Mouse (Mus musculus): ENCODE data around the gene Zfp799. TPM values are rescaled to one million over a fixed set of nuclear protein-coding genes. Genes with fewer than 3 reads are reported as not detected.

Zfp799 gene
- polyA plus RNA-seq, 1 experiment from 2014 or later = 15.4 TPM

DNA sequence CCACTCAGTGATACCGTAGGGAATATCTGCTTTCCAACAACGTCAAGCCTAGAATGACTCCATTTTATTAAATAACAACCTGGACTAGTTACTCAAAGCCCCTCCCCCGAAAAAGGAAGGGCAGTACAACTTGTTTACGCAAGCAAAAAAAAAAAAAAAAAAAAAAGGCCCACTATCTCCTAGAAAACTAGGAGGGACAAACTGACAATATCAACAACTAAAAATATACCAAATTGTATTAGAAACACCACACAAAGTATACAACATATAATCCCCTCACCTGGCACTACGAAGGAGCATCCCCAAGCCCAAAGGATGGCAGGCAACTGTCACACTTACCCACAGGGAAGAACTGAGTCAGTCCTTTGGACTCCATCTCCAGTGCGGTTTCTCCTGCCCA lies 43.1 kb downstream of the Zfp799 start:
- WGBS = 57% methylated on average over 6 of the region's 6 CpGs
- H3K27me3 ChIP-seq = no peaks in the 10 kb centered on the region
- ATAC-seq (ENCODE audit: insufficient number of reproducible peaks, low FRiP score, low TSS enrichment, low read depth) = no peak

GRCm38 (mm10) chr17:32785656-32786055 lies 44.4 kb downstream of the Zfp799 start:
- Histone ChIP-seq H3K4me1 (peaks cover 22% of the 10 kb centered on the region), H3K27me3 (no peaks in the 10 kb centered on the region), H3K4me2 (replicated peaks) (no peak overlapping the region), H3K9ac (no peak overlapping the region), H3K27ac (replicated peaks) (no peak overlapping the region), H3K4me3 (replicated peaks) (no peak overlapping the region), H3K9me3 (replicated peaks) (no peaks in the 10 kb centered on the region), H3K36me3 (peaks cover 23% of the 10 kb centered on the region)
- no peak for ATAC-seq (ENCODE audit: insufficient number of reproducible peaks, low FRiP score, low TSS enrichment, low read depth)
- WGBS = 69% methylated on average over 3 of the region's 3 CpGs

More for the DNA sequence above, 43.1 kb downstream of the Zfp799 start:
- Histone ChIP-seq H3K9me3 (replicated peaks) (no peaks in the 10 kb centered on the region), H3K27ac (replicated peaks) (no peak overlapping the region), H3K4me2 (replicated peaks) (peak overlapping the region; percentile 59), H3K9ac (peak overlapping the region; percentile 95), H3K36me3 (peaks cover 21% of the 10 kb centered on the region), H3K4me1 (peaks cover 22% of the 10 kb centered on the region), H3K4me3 (replicated peaks) (peak overlapping the region; percentile 78)

DNA sequence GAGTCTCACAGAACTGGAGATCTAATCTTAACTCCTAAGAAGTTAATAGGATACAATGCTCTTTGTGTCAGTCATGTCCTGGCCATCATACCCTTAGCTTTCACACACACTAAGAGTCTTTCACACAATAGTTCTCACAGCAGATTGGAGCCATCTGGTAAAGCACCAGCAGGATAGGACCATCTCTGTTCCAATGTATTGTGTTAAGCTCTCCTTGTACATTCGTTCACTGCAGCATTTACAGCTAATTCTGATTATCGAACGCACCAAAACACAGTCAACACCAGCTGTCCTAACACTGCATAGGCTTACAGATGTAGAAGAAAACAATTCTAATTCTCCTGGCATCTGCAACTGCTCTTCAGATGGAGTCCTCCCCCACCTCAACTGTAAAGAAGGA lies 52.5 kb downstream of the Zfp799 start:
- no peak overlapping the region for H3K4me2 ChIP-seq (replicated peaks)
- no peak overlapping the region for H3K27ac ChIP-seq (replicated peaks)
- no peaks in the 10 kb centered on the region for H3K9me3 ChIP-seq (replicated peaks)
- H3K27me3 ChIP-seq = no peaks in the 10 kb centered on the region
- H3K9ac ChIP-seq = no peak overlapping the region
- H3K36me3 ChIP-seq = peaks cover 57% of the 10 kb centered on the region
- ATAC-seq (ENCODE audit: insufficient number of reproducible peaks, low FRiP score, low TSS enrichment, low read depth) = no peak
- no peaks in the 10 kb centered on the region for H3K4me1 ChIP-seq
- 91% methylated on average over 3 of the region's 3 CpGs for WGBS
- no peak overlapping the region for H3K4me3 ChIP-seq (replicated peaks)

DNA sequence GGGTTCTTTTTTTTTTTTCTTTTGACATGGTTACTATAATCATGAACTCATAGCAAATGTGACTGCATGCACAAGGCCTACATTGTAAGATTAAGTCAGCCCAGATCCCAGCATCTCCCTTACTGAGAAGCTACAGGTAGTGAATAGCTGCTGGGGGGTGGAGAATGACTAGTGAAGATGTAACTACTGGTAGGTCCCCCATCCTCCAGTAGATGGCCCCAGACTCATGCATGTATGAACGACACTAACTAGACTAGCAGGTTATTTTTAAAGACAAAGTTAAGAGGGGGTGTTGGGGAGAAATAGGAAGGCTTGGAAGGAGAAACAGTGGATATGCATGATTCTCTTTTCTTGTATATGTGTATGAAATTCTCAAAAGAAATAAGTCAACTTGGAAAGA lies 58.8 kb downstream of the Zfp799 start:
- 77% methylated on average over 1 of the region's 1 CpGs for WGBS
- H3K4me3 ChIP-seq (replicated peaks) = no peak overlapping the region
- H3K36me3 ChIP-seq = peaks cover 81% of the 10 kb centered on the region
- no peak overlapping the region for H3K27ac ChIP-seq (replicated peaks)
- H3K4me1 ChIP-seq = no peaks in the 10 kb centered on the region
- no peak overlapping the region for H3K9ac ChIP-seq
- H3K27me3 ChIP-seq = no peaks in the 10 kb centered on the region
- no peak for ATAC-seq (ENCODE audit: insufficient number of reproducible peaks, low FRiP score, low TSS enrichment, low read depth)
- no peak overlapping the region for H3K4me2 ChIP-seq (replicated peaks)
- 0 out of 2 replicates have a peak, but pooled peaks cover 9% of the 10 kb centered on the region for H3K9me3 ChIP-seq (replicated peaks)

- peaks cover 68% of the 10 kb centered on the region for H3K36me3 ChIP-seq
- no peaks in the 10 kb centered on the region for H3K4me1 ChIP-seq
- H3K4me2 ChIP-seq (replicated peaks) = no peak overlapping the region
- no peak overlapping the region for H3K4me3 ChIP-seq (replicated peaks)
- no peaks in the 10 kb centered on the region for H3K27me3 ChIP-seq
- 97% methylated on average over 2 of the region's 2 CpGs for WGBS
- ATAC-seq (ENCODE audit: insufficient number of reproducible peaks, low FRiP score, low TSS enrichment, low read depth) = no peak
- no peak overlapping the region for H3K9ac ChIP-seq
- H3K9me3 ChIP-seq (replicated peaks) = peaks cover 9% of the 10 kb centered on the region
- H3K27ac ChIP-seq (replicated peaks) = no peak overlapping the region
These were observed 63.6 kb downstream of the Zfp799 start for GRCm38 (mm10) chr17:32766422-32766821.

Other genes starting within 250 kb of the Zfp799 start
- gene Cyp4f37, start 209.0 kb downstream of the Zfp799 start, polyA plus RNA-seq (2015; fragmentation: Nextera tagmentation; extraction: Ambion mirVana) = not detected in 2 replicates
- gene Cyp4f40, start 171.4 kb downstream of the Zfp799 start, polyA plus RNA-seq (2015; fragmentation: Nextera tagmentation; extraction: Ambion mirVana) = 0.12 TPM in 2 replicates
- 0.56 and 0.72 TPM in 2 replicates for gene Cyp4f15, start 144.6 kb downstream of the Zfp799 start, polyA plus RNA-seq (2015; fragmentation: Nextera tagmentation; extraction: Ambion mirVana)
- 27.0 and 30.8 TPM in 2 replicates for gene Zfp871, start 42.0 kb downstream of the Zfp799 start, polyA plus RNA-seq (2015; fragmentation: Nextera tagmentation; extraction: Ambion mirVana)
- gene Zfp811, start 20.3 kb downstream of the Zfp799 start, polyA plus RNA-seq (2015; fragmentation: Nextera tagmentation; extraction: Ambion mirVana) = 3.8 and 4.0 TPM in 2 replicates
- 5.6 and 6.9 TPM in 2 replicates for gene Zfp870, start 61.4 kb upstream of the Zfp799 start, polyA plus RNA-seq (2015; fragmentation: Nextera tagmentation; extraction: Ambion mirVana)
- gene Cyp4f14, start 87.1 kb upstream of the Zfp799 start, polyA plus RNA-seq (2015; fragmentation: Nextera tagmentation; extraction: Ambion mirVana) = not detected in 2 replicates
- 15.9 and 17.7 TPM in 2 replicates for gene Cyp4f13, start 117.1 kb upstream of the Zfp799 start, polyA plus RNA-seq (2015; fragmentation: Nextera tagmentation; extraction: Ambion mirVana)
- 10.5 and 11.2 TPM in 2 replicates for gene Zfp472, start 135.6 kb upstream of the Zfp799 start, polyA plus RNA-seq (2015; fragmentation: Nextera tagmentation; extraction: Ambion mirVana)
- 11.7 and 13.7 TPM in 2 replicates for gene Zfp952, start 162.9 kb upstream of the Zfp799 start, polyA plus RNA-seq (2015; fragmentation: Nextera tagmentation; extraction: Ambion mirVana)
- gene Zfp763, start 203.1 kb upstream of the Zfp799 start, polyA plus RNA-seq (2015; fragmentation: Nextera tagmentation; extraction: Ambion mirVana) = 13.7 and 13.9 TPM in 2 replicates
- gene 4921501E09Rik, start 237.8 kb upstream of the Zfp799 start, polyA plus RNA-seq (2015; fragmentation: Nextera tagmentation; extraction: Ambion mirVana) = not detected in 2 replicates